Mouse (Mus musculus) megakaryocyte, embryonic 14.5 days (primary cell): ENCODE measurements around the gene Olfr270.

ENCODE experiments used
- FLI1 ChIP-seq: IDR thresholded peaks from 2 replicates; pipeline ENCODE4 v1.6.1; 2012; ENCODE audit warnings: low read length, inconsistent platforms, mixed read lengths
- GATA1 ChIP-seq: IDR thresholded peaks from 3 replicates; pipeline ENCODE4 v1.6.1; 2012; ENCODE audit warnings: mixed read lengths, low read length, inconsistent platforms, borderline replicate concordance

DNA sequence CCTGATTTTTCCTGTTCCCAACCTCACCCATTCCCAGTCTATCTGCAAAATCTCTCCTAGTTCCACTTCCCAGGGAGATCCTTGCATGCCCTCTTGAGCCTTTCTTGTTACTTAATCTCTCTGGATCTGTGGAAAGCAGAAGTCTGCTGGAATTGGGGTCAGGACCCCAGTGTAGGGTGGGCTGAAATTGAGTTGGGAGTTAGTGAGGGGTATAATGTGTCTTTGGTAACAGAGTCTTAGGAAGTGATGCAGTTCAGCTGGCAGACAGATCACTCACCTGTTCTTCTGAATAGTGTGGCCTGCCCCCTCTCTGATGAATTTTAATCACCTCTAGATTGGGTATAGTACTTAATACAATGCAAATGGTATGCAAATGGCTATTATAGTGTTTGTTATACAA lies 17.7 kb upstream of the Olfr270 start:
- no peak for TF ChIP-seq GATA1
- TF ChIP-seq FLI1 = no peak
